Mouse (Mus musculus) CH12.LX (cell line): ENCODE measurements around the gene Idh2. TPM values are rescaled to one million over a fixed set of nuclear protein-coding genes. Genes with fewer than 3 reads are reported as not detected.

Source experiments
- DNase-seq: peaks from one replicate; pipeline ENCODE4 v3.0.0-alpha.2; 2013; ENCODE audit errors: extremely low read depth
- H3K27ac ChIP-seq: 2 replicates; pipeline ENCODE4 v1.5.1; 2012; ENCODE audit warnings: low read depth, mild to moderate bottlenecking, control low read depth, moderate library complexity; ENCODE audit not compliant: insufficient read depth
- H3K27me3 ChIP-seq: replicated peaks from 2 replicates; pipeline ENCODE3; 2012; ENCODE audit warnings: inconsistent platforms
- H3K36me3 ChIP-seq, 2 experiments: replicated peaks in 1 of 2; 2 replicates each; pipeline versions ENCODE3 to v1.6.1; 2012; ENCODE audit warnings: inconsistent platforms in 1 of 2, low read length in 1 of 2, mild to moderate bottlenecking in 1 of 2, mixed read lengths in 1 of 2, moderate library complexity in 1 of 2; ENCODE audit not compliant: control insufficient read depth in 1 of 2, insufficient read depth in 1 of 2
- H3K4me1 ChIP-seq, 2 experiments: 2 replicates each; pipeline ENCODE4 v1.6.1; 2012; ENCODE audit warnings: inconsistent platforms in 1 of 2, moderate library complexity in 1 of 2; ENCODE audit not compliant: insufficient read depth in 2 of 2, control insufficient read depth in 1 of 2
- H3K4me2 ChIP-seq: 2 replicates; pipeline ENCODE4 v1.6.1; 2012; ENCODE audit warnings: low read depth, mild to moderate bottlenecking, control low read depth; ENCODE audit not compliant: poor library complexity, insufficient read depth, severe bottlenecking
- H3K4me3 ChIP-seq, 3 experiments: fragments of 150-350 bp in 1 of 3; sonication (generic) in 1 of 3; replicated peaks in 1 of 3; 2 replicates each; pipeline versions ENCODE3 to v1.5.1; 2011 to 2012; ENCODE audit warnings: low read depth in 2 of 3, low read length in 2 of 3, mild to moderate bottlenecking in 2 of 3, moderate library complexity in 2 of 3, control low read depth in 1 of 3, improper control_type of control experiment in 1 of 3, inconsistent platforms in 1 of 3, mixed read lengths in 1 of 3; ENCODE audit not compliant: poor library complexity in 1 of 3
- H3K79me2 ChIP-seq: replicated peaks from 2 replicates; pipeline ENCODE4 v1.6.1; 2012; ENCODE audit warnings: mild to moderate bottlenecking, moderate library complexity; ENCODE audit not compliant: control insufficient read depth, poor library complexity, insufficient read depth, severe bottlenecking; ENCODE audit errors: extremely low read depth
- H3K9ac ChIP-seq: 2 replicates; pipeline ENCODE4 v1.6.1; 2012; ENCODE audit warnings: low read depth, mild to moderate bottlenecking, control low read depth, moderate library complexity; ENCODE audit not compliant: insufficient read depth
- H3K9me3 ChIP-seq: replicated peaks from 2 replicates; pipeline ENCODE3; 2012; ENCODE audit warnings: low read length, inconsistent platforms, mixed read lengths
- BHLHE40 ChIP-seq: IDR thresholded peaks from 2 replicates; pipeline ENCODE4 v1.6.1; 2011; ENCODE audit warnings: mild to moderate bottlenecking, low read depth, low read length, improper control_type of control experiment
- CHD1 ChIP-seq: IDR thresholded peaks from 2 replicates; pipeline ENCODE4 v1.6.1; 2012; ENCODE audit warnings: low read depth, low read length, improper control_type of control experiment, inconsistent platforms
- CTCF ChIP-seq, 2 experiments: IDR thresholded peaks in 1 of 2; conservative IDR thresholded peaks in 1 of 2; 2 replicates each; pipeline ENCODE4 v1.5.1; 2011 to 2012; ENCODE audit warnings: low read depth in 2 of 2, low read length in 2 of 2, improper control_type of control experiment in 1 of 2, inconsistent platforms in 1 of 2, mild to moderate bottlenecking in 1 of 2, moderate library complexity in 1 of 2
- E2F4 ChIP-seq: IDR thresholded peaks from 2 replicates; pipeline ENCODE4 v1.6.1; 2011; ENCODE audit warnings: low read depth, low read length, improper control_type of control experiment; ENCODE audit not compliant: insufficient replicate concordance
- ELF1 ChIP-seq: IDR thresholded peaks from 2 replicates; pipeline ENCODE4 v1.6.1; 2014; ENCODE audit warnings: low read depth, mild to moderate bottlenecking, inconsistent platforms, low read length, improper control_type of control experiment
- EP300 ChIP-seq: IDR thresholded peaks from 2 replicates; pipeline ENCODE4 v1.6.1; 2011; ENCODE audit warnings: low read length, improper control_type of control experiment
- GABPA ChIP-seq: IDR thresholded peaks from 2 replicates; pipeline ENCODE4 v1.6.1; 2012; ENCODE audit warnings: low read depth, low read length, improper control_type of control experiment, inconsistent platforms; ENCODE audit not compliant: insufficient replicate concordance
- HCFC1 ChIP-seq: IDR thresholded peaks from 2 replicates; pipeline ENCODE4 v1.6.1; 2012; ENCODE audit warnings: low read depth, mild to moderate bottlenecking, inconsistent platforms, low read length, improper control_type of control experiment
- IRF4 ChIP-seq: IDR thresholded peaks from 2 replicates; pipeline ENCODE4 v1.6.1; 2014; ENCODE audit warnings: low read depth, mild to moderate bottlenecking, inconsistent platforms, low read length, improper control_type of control experiment
- JUN ChIP-seq: IDR thresholded peaks from 2 replicates; pipeline ENCODE4 v1.6.1; 2011; ENCODE audit warnings: low read depth, mild to moderate bottlenecking, low read length, improper control_type of control experiment, moderate library complexity; ENCODE audit not compliant: insufficient read depth
- JUND ChIP-seq: conservative IDR thresholded peaks from 2 replicates; pipeline ENCODE4 v1.6.1; 2011; ENCODE audit warnings: low read depth, low read length, improper control_type of control experiment
- KAT2A ChIP-seq: IDR thresholded peaks from 2 replicates; pipeline ENCODE4 v1.6.1; 2012; ENCODE audit warnings: low read length, improper control_type of control experiment, inconsistent platforms; ENCODE audit not compliant: insufficient replicate concordance
- MAFK ChIP-seq: IDR thresholded peaks from 2 replicates; pipeline ENCODE4 v1.6.1; 2011; ENCODE audit warnings: low read length, improper control_type of control experiment; ENCODE audit not compliant: insufficient replicate concordance
- MXI1 ChIP-seq: IDR thresholded peaks from 2 replicates; pipeline ENCODE4 v1.6.1; 2011; ENCODE audit warnings: mild to moderate bottlenecking, low read depth, low read length, improper control_type of control experiment
- MYC ChIP-seq: IDR thresholded peaks from 2 replicates; pipeline ENCODE4 v1.6.1; 2011; ENCODE audit warnings: low read depth, mild to moderate bottlenecking, improper control_type of control experiment, low read length
- NELFE ChIP-seq: IDR thresholded peaks from 2 replicates; pipeline ENCODE4 v1.6.1; 2011; ENCODE audit warnings: low read depth, low read length, improper control_type of control experiment
- NRF1 ChIP-seq: IDR thresholded peaks from 2 replicates; pipeline ENCODE4 v1.6.1; 2014; ENCODE audit warnings: low read depth, mild to moderate bottlenecking, inconsistent platforms, low read length, improper control_type of control experiment, moderate library complexity
- PAX5 ChIP-seq: IDR thresholded peaks from 2 replicates; pipeline ENCODE4 v1.6.1; 2012; ENCODE audit warnings: low read length, inconsistent platforms, mixed read lengths
- POLR2A ChIP-seq: IDR thresholded peaks from 2 replicates; pipeline ENCODE4 v1.6.1; 2011; ENCODE audit warnings: low read depth, mild to moderate bottlenecking, improper control_type of control experiment, low read length
- POLR2AphosphoS2 ChIP-seq: IDR thresholded peaks from 2 replicates; pipeline ENCODE4 v1.6.1; 2011; ENCODE audit warnings: low read depth, low read length, improper control_type of control experiment
- RAD21 ChIP-seq: IDR thresholded peaks from 2 replicates; pipeline ENCODE4 v1.6.1; 2011; ENCODE audit warnings: low read depth, mild to moderate bottlenecking, low read length, improper control_type of control experiment, moderate library complexity
- RCOR1 ChIP-seq: conservative IDR thresholded peaks from 2 replicates; pipeline ENCODE4 v1.6.1; 2012; ENCODE audit warnings: low read depth, mild to moderate bottlenecking, inconsistent platforms, low read length, improper control_type of control experiment
- SMC3 ChIP-seq: IDR thresholded peaks from 2 replicates; pipeline ENCODE4 v1.6.1; 2011; ENCODE audit warnings: low read depth, low read length, improper control_type of control experiment
- TCF12 ChIP-seq: IDR thresholded peaks from 2 replicates; pipeline ENCODE4 v1.6.1; 2014; ENCODE audit warnings: low read depth, mild to moderate bottlenecking, inconsistent platforms, low read length, improper control_type of control experiment
- UBTF ChIP-seq: IDR thresholded peaks from 2 replicates; pipeline ENCODE4 v1.6.1; 2012; ENCODE audit warnings: low read depth, mild to moderate bottlenecking, inconsistent platforms, low read length, improper control_type of control experiment, moderate library complexity
- USF1 ChIP-seq: IDR thresholded peaks from 2 replicates; pipeline ENCODE4 v1.6.1; 2014; ENCODE audit warnings: low read depth, mild to moderate bottlenecking, inconsistent platforms, low read length, improper control_type of control experiment
- USF2 ChIP-seq: conservative IDR thresholded peaks from 2 replicates; pipeline ENCODE4 v1.6.1; 2011; ENCODE audit warnings: low read depth, low read length, improper control_type of control experiment
- ZC3H11A ChIP-seq: IDR thresholded peaks from 2 replicates; pipeline ENCODE4 v1.6.1; 2012; ENCODE audit warnings: low read depth, mild to moderate bottlenecking, inconsistent platforms, low read length, improper control_type of control experiment
- ZMIZ1 ChIP-seq: IDR thresholded peaks from 2 replicates; pipeline ENCODE4 v1.6.1; 2012; ENCODE audit warnings: low read depth, mild to moderate bottlenecking, inconsistent platforms, low read length, improper control_type of control experiment
- ZNF384 ChIP-seq: IDR thresholded peaks from 2 replicates; pipeline ENCODE4 v1.6.1; 2012; ENCODE audit warnings: low read depth, low read length, improper control_type of control experiment, inconsistent platforms
- dilution Hi-C: fragments of 300-500 bp; cut with MboI; formaldehyde crosslinking; loops from 2 replicates; pipeline ENCODE4 v1.14.3; 2020; ENCODE audit warnings: low sequenced_read_pairs; ENCODE audit not compliant: extremely low pct_unique_long_range_greater_than_20kb, extremely low pct_ligation_motif_present
- in situ Hi-C: fragments of 300-500 bp; cut with MboI; formaldehyde crosslinking; loops from 3 replicates; pipeline ENCODE4 v1.14.3; 2019; ENCODE audit warnings: low sequenced_read_pairs, low pct_ligation_motif_present, low pct_unique_long_range_greater_than_20kb, mixed read lengths
- polyA plus RNA-seq: library from polyadenylated mRNA; unstranded; fragments of >175 nt; gene quantifications from 2 replicates; pipeline ENCODE4 v1.2.1, GENCODE M21; 2012; ENCODE audit warnings: low read depth; ENCODE audit not compliant: insufficient read length
- total RNA-seq, 2 experiments: library from RNA; depleted of rRNA; stranded (reverse); fragments of 300-350 nt in 1 of 2; fragments of >200 nt in 1 of 2; gene quantifications; 2 replicates each; pipeline ENCODE4 v1.2.3; 2012 to 2014

Gene Idh2
- total and polyA plus RNA-seq, 3 experiments = 13.6 to 96.4 (median 21.5) TPM

DNA sequence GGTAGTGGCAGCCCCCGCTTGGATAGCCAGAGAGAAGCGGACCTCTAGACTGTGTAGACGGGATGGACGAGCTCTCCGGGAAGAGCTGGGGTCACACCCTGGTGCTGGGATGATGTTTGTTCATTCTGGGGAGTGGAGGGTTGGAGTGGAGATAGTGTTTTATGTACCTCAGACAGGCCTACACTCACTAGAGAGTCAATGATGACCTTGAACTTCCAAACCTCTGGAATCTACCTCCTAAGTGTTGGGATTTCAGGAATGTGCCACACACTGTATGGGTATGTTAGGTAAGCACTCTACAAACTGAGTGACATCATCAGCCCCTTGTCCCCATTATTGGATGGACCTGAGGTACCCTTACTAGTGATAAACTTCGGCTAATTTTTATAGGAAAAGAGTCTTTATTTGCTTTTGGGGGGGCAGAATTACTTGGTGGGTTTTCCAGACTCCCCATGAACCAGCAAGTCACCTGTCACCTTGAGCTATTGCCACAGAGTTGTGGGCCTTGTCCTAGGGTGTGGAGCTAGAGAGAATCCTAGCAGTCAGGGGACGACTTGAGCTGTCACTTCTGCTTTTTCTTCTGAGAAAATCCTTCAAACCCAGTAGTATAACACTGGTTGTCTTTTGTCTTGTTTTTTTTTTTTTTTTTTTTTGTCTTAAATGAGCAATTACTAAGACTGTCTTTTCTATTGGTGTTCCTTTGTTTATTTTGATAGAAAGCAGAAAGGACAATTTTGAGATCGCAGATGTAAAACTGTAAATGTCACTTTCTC, 43.5 kb upstream of the Idh2 start:
- in situ Hi-C loops (no loop called here), dilution Hi-C loops (no loop called here)
- H3K79me2 ChIP-seq = no peaks in the 10 kb centered on the region
- H3K4me2 ChIP-seq = no peak overlapping the region
- TF ChIP-seq ZC3H11A (no peak), ZMIZ1 (no peak), RAD21 (no peak), IRF4 (0 out of 2 replicates have a peak, but pooled peaks have one; percentile 28), NRF1 (no peak), MYC (no peak), ZNF384 (peak; percentile 67), MXI1 (no peak), SMC3 (no peak), NELFE (no peak), POLR2AphosphoS2 (no peak), JUND (no peak), HCFC1 (no peak), CHD1 (no peak)
- no peak for DNase-seq
- H3K4me3 ChIP-seq = no peak overlapping the region
- H3K9ac ChIP-seq = no peak overlapping the region
- H3K4me1 ChIP-seq = peaks cover 11 to 25% of the 10 kb centered on the region in 2 experiments
- H3K36me3 ChIP-seq = no peaks in the 10 kb centered on the region
- H3K27me3 ChIP-seq = peaks cover 4% of the 10 kb centered on the region
- H3K9me3 ChIP-seq = no peaks in the 10 kb centered on the region
- no peak overlapping the region for H3K27ac ChIP-seq

DNA sequence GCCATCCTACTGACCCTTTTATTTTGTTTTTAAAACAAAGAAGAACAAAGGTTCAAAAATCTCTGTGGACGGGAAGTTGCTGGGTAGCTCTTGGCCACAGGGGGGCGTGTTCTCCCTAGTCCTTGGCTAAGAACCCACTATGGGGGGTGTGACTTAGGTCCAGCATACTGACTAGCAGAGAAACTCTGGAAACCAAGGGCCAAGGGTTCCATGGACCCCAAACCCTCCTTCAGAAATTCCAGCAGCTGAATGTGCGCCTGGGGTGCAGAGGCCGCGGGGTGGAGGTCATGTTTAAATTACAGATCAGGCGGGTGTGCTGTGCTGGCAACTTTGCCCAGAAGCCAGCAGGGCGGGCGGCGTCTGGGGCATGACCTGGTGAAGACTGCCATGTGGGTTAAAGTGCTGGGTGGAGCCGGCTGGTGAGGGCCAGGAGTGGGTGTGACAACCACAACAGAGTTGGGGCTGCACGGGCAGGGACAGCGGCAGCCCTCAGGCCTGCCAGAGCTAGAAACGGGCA, 41.6 kb upstream of the Idh2 start:
- no peak overlapping the region for H3K4me3 ChIP-seq
- DNase-seq = peak; percentile 29
- H3K4me1 ChIP-seq = peaks cover 11 to 25% of the 10 kb centered on the region in 2 experiments
- no peaks in the 10 kb centered on the region for H3K36me3 ChIP-seq
- H3K4me2 ChIP-seq = no peak overlapping the region
- no peak overlapping the region for H3K27ac ChIP-seq
- dilution Hi-C loops (no loop called here), in situ Hi-C loops (no loop called here)
- no peak overlapping the region for H3K9ac ChIP-seq
- H3K27me3 ChIP-seq = peaks cover 2% of the 10 kb centered on the region
- peaks cover 5% of the 10 kb centered on the region for H3K9me3 ChIP-seq
- no peaks in the 10 kb centered on the region for H3K79me2 ChIP-seq
- TF ChIP-seq SMC3 = peak; percentile 87
- TF ChIP-seq USF2 = no peak
- no peak for TF ChIP-seq ELF1
- no peak for TF ChIP-seq EP300
- no peak for TF ChIP-seq RCOR1
- TF ChIP-seq NELFE = no peak
- peak; percentile 72 for TF ChIP-seq RAD21
- TF ChIP-seq PAX5 = no peak
- TF ChIP-seq MAFK = no peak
- no peak for TF ChIP-seq JUN
- no peak for TF ChIP-seq NRF1
- TF ChIP-seq UBTF = no peak
- TF ChIP-seq CHD1 = no peak
- no peak for TF ChIP-seq KAT2A
- TF ChIP-seq E2F4 = no peak
- no peak for TF ChIP-seq POLR2A
- TF ChIP-seq MYC = no peak
- no peak for TF ChIP-seq IRF4
- 0 out of 2 replicates have a peak, but pooled peaks have one; percentile 7 for TF ChIP-seq BHLHE40
- no peak for TF ChIP-seq MXI1
- TF ChIP-seq ZMIZ1 = no peak
- no peak for TF ChIP-seq USF1
- no peak for TF ChIP-seq GABPA
- TF ChIP-seq ZNF384 = no peak
- TF ChIP-seq CTCF (conservative IDR thresholded peaks at IDR 0.05 in 1 of 2, IDR thresholded peaks at IDR 0.05 in 1 of 2; ENCODE audit: low read depth in 2 of 2, low read length in 2 of 2) = peak in 1 of 2 experiments; percentile 77; a peak in 2 of 4 replicates
- TF ChIP-seq TCF12 = no peak
